Mouse (Mus musculus): ENCODE measurements around the gene Gyg.
"Not testable (repeated sequence)": the region's sequence is repeated elsewhere in the genome, so short reads cannot be mapped to it uniquely, and the experiment has no call there.

Gene Gyg

DNA sequence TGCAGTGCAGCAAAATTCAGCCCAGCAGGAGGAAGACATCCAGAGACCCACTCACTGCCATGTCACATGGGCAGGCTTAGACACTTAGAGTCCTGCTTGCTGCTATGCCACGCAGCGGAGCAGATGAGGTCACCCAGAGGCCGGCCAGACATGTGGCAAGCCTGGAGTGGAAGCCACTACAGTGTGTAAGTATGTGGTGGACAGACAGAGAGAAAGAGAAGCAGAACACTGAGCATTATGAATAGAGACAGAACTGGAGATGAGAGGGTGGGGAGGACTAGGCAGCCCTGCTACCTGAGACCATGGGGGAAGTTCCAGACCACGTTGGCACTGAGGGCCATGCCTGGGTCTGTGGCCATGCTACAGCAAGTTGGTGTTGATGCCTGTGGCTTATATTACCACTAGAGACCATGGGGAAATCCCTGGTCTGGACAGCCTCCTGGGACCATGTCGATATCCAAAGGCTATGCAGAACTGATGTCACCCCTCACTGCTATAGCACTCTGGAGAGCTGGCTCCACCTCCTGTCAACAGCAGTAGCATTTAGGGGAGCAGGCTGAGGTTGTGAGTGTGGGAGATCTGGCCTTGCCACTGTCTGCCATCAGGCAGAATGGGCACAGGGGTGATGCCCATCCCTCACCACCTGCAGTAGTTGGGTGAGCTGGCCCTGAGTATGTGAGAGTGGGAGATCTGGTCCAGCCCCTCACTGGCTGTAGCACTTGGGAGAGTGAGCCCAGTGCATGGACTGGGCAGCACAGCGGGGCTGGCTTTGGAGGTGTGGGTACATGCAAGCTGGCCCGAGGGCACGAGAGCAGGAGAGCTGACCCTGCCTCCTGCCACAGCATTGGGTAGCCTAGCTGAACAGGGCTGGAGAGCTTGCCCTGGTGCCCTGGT lies 24.4 kb downstream of the Gyg start:
- DNase-seq: no peak

- DNase-seq: no peak
Measured at GRCm38 (mm10) chr3:20129491-20129890, 25.6 kb downstream of the Gyg start.

GRCm38 (mm10) chr3:20127047-20127595 lies 28.0 kb downstream of the Gyg start:
- DNase-seq: no peak

DNA sequence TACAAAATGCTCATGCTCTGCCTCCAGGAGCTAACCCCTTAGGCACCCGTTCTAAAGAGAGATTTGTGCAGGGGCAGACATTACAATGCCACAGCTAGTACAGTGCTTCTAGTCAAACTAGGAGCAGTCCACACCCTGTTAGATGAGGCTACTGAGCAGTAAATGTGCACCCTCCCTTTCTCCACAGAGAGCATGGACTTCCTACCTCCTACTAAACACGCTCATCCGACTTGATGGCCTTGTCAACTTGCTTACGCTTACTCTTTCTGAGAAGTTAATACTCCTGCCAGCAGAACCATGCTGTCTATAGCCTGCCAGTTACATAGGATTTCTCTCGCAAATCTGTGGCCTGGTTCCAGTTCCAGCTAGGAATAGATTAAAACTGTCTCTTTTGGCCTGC lies 29.5 kb downstream of the Gyg start:
- no peak for DNase-seq

GRCm38 (mm10) chr3:20121582-20121981 lies 33.5 kb downstream of the Gyg start:
- not testable (repeated sequence) for DNase-seq

GRCm38 (mm10) chr3:20119686-20120244 lies 35.4 kb downstream of the Gyg start:
- no peak for DNase-seq

DNA sequence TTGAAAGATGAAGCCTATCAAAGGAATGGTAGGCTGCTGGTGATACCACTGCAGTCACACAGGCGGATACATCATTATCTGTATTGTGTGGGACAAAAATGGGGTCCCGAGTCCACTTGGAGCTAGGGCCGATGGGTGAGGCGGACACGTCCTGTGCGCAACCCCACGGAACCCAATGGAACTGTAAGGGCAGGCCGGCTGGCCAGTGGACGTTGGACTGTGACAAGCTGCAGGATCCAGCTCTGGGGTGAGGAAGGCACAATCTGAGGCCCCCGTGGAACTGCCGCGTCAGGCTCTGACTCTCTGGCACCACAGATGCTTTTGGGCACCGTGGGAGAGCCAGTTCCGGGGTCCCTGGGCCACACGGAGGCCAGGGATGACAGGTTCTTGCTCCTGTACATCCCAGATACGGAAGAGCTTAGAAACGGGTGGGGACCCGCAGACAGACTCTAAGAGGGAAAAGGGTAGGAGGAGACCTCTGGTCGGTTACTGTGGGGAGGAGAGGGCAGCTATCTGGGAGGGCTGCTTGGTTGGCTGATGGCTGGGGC lies 36.0 kb downstream of the Gyg start:
- DNase-seq: no peak

- DNase-seq: no peak
Measured at GRCm38 (mm10) chr3:20111913-20112312, 43.2 kb downstream of the Gyg start.

DNA sequence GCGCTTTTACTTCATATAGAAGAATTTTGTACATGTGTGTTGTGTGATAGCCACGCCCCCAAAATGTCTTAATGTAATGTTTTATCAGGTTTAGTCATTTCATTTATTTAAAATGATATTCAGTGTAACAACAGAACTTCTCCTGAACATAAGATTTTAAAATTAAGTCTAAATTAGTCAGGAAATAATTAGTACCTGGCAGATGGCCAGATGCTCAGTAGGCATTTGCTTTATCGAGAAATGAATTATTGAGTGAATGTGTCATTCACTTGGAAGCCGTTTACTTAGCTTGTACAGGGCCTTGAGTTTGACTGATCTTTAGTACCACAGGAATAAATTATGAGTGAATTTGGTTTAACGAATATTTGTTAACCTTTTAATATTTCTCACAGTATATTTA lies 46.2 kb downstream of the Gyg start:
- no peak for DNase-seq

DNA sequence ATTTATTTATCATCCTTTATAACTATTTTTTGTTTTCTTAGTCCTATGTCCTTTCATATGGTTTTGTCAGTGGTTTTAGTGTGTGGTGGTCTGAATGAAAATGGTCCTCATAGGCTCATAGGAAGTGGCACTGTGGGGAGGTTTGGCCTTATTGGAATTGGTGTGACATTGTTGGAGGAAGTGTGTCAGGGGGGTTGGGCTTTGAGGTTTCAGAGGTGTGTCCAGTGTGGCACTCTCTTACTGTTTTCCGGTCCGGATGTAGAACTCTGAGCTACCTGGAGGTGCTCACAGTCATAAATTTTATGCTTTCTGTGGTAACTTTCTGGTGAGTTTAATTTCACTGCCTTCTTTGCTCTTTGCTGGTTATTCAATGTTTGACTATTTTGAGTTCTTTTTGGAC lies 50.3 kb downstream of the Gyg start:
- DNase-seq: no peak

- no peak for DNase-seq
Measured at GRCm38 (mm10) chr3:20104318-20104717, 50.8 kb downstream of the Gyg start.

GRCm38 (mm10) chr3:20103830-20104229 lies 51.3 kb downstream of the Gyg start:
- DNase-seq: no peak

DNA sequence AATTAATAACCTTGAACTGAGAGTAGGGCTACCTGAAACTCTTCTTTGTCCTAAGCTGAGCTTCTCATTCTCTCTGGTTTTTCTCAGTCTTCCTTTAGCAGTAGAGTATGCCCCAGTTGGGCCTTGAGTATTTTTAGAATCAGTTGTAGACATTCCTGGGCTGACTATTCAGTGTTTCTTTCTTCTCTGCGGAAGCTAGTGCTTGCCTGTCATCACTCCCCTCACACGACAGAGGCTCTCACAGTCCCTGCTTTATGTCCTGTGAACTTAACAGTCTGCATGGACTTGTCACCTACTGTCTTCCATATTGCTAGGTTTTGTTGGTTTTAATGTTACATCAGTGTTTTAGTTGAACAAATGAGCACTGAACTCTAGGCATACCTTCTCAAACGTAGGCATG lies 73.0 kb downstream of the Gyg start:
- DNase-seq: no peak

GRCm38 (mm10) chr3:20076145-20077053 lies 78.7 kb downstream of the Gyg start:
- no peak for DNase-seq

Measured in thymus, postnatal 36 days (tissue).